Comparison of ENCODE assay signal across 9 mouse cellular contexts in the genomic region with DNA sequence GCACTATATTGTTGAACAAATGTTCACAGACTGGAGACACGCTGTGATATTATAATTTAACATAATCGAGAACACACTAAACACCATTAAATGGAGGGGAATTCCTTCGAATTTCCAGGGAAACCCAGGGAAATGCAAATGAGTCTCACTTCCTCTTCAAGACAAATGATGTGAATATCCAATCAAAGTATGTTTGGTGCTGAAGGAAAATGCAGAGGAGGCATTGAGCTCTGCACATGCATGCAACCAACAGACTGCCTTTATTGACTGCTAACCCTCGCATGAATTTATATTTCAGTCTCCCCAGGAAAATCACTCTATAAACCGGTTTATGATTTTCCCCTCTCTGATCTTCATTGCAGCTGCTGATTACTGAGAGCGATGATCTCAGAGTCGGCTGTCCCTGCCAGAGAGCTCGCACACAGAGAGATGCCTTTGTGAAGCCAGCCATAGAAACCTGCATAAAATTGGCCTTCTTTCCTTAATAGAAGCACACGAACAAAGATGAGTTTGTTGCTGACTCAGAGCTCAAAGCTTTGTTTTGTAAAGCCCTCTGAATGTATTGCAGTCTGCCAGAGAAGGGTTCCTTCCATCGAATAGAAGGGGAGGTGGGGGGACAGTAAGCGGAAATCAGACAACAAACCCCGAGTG.
DNase-seq lines count a peak whose midpoint lies in the region; ATAC-seq lines count a peak whose summit lies in the region.
"Had no signal": no experiment of that assay in that cellular context is flagged by ENCODE, and none has a peak within 500 bp of the region (broad histone marks: within the 10 kb centered on the region; RNA-seq: fewer than 3 reads in every experiment).

No protein-coding gene starts in this region.

- H3K4me3 ChIP-seq in hindbrain, embryonic 15.5 days, result 0 out of 2 replicates have a peak overlapping the region, but pooled peaks have one; percentile 1
- H3K4me3 ChIP-seq in midbrain, embryonic 14.5 days (replicated peaks; ENCODE audit: low read depth, low read length), result peak overlapping the region; percentile 1; the same call in 1 of the 2 replicates
- no peak overlapping the region for H3K4me3 ChIP-seq in kidney, embryonic 15.5 days (replicated peaks)

- H3K9me3 ChIP-seq in hindbrain, embryonic 15.5 days, result no peaks in the 10 kb centered on the region
- no peaks in the 10 kb centered on the region for H3K9me3 ChIP-seq in midbrain, embryonic 14.5 days (ENCODE audit: control insufficient read depth, low read length)
- H3K9me3 ChIP-seq in kidney, embryonic 15.5 days (replicated peaks), result no peaks in the 10 kb centered on the region

- 8% methylated on average over 12 of the region's 12 CpGs for WGBS in hindbrain, embryonic 15.5 days
- 3% methylated on average over 12 of the region's 12 CpGs for WGBS in midbrain, embryonic 14.5 days
- WGBS in kidney, embryonic 15.5 days, result 59% methylated on average over 12 of the region's 12 CpGs

- H3K36me3 ChIP-seq in hindbrain, embryonic 15.5 days, result no peaks in the 10 kb centered on the region
- no peaks in the 10 kb centered on the region for H3K36me3 ChIP-seq in midbrain, embryonic 14.5 days (ENCODE audit: control insufficient read depth, insufficient read depth, low read length)
- no peaks in the 10 kb centered on the region for H3K36me3 ChIP-seq in kidney, embryonic 15.5 days

- peak overlapping the region; percentile 46 for H3K4me2 ChIP-seq in hindbrain, embryonic 15.5 days
- H3K4me2 ChIP-seq in midbrain, embryonic 14.5 days (ENCODE audit: low read length), result peak overlapping the region; percentile 50
- H3K4me2 ChIP-seq in kidney, embryonic 15.5 days, result no peak overlapping the region

- H3K4me1 ChIP-seq in hindbrain, embryonic 15.5 days (replicated peaks), result peaks cover 14% of the 10 kb centered on the region
- peaks cover 17% of the 10 kb centered on the region for H3K4me1 ChIP-seq in midbrain, embryonic 14.5 days (ENCODE audit: control insufficient read depth, insufficient read depth, low read length)
- no peaks in the 10 kb centered on the region for H3K4me1 ChIP-seq in kidney, embryonic 15.5 days

- ATAC-seq in hindbrain, embryonic 15.5 days (ENCODE audit: low FRiP score, low read depth), result peak; percentile 90
- peak; percentile 85 for ATAC-seq in midbrain, embryonic 14.5 days (ENCODE audit: low FRiP score, low TSS enrichment)
- no peak for ATAC-seq in kidney, embryonic 15.5 days (replicated peaks; ENCODE audit: low FRiP score)

- H3K9ac ChIP-seq in hindbrain, embryonic 15.5 days, result peak overlapping the region; percentile 6; the same call in 1 of the 2 replicates
- H3K9ac ChIP-seq in midbrain, embryonic 14.5 days (replicated peaks; ENCODE audit: low read length), result peak overlapping the region; percentile 25; the same call in 1 of the 2 replicates
- H3K9ac ChIP-seq in kidney, embryonic 15.5 days, result no peak overlapping the region

- H3K27ac ChIP-seq in hindbrain, embryonic 15.5 days (replicated peaks), result peak overlapping the region; percentile 80
- H3K27ac ChIP-seq in midbrain, embryonic 14.5 days (replicated peaks; ENCODE audit: low read depth, low read length), result peak overlapping the region; percentile 85
- H3K27ac ChIP-seq in kidney, embryonic 15.5 days, result no peak overlapping the region
- H3K27ac ChIP-seq: macrophage had no signal

- peak; percentile 76 for DNase-seq in brain, embryonic 18.5 days (ENCODE audit: low read depth, low spot score)
- DNase-seq in embryo, embryonic 11.5 days (ENCODE audit: low read depth, low spot score), result peak; percentile 8
- DNase-seq in midbrain, embryonic 14.5 days, result peak; percentile 81
- DNase-seq in thymus, postnatal 25 days, result no peak
- no peak for DNase-seq in ovary, adult 18-20 months (ENCODE audit: low spot score)
- DNase-seq in kidney, adult 11 months, result no peak

- no peaks in the 10 kb centered on the region for H3K27me3 ChIP-seq in hindbrain, embryonic 15.5 days
- no peaks in the 10 kb centered on the region for H3K27me3 ChIP-seq in midbrain, embryonic 14.5 days (ENCODE audit: control insufficient read depth, insufficient read depth, low read length)
- no peaks in the 10 kb centered on the region for H3K27me3 ChIP-seq in kidney, embryonic 15.5 days

Comparison
In these comparisons a context has a peak if more than half of its experiments do, and no peak if none do; other contexts are left out.
1. DNase-seq: peak in brain, embryonic 18.5 days (single experiment), embryo, embryonic 11.5 days (single experiment) and midbrain, embryonic 14.5 days (single experiment); none in thymus, postnatal 25 days (single experiment), ovary, adult 18-20 months (single experiment) and kidney, adult 11 months (single experiment).